Mouse (Mus musculus) heart, embryonic 12.5 days (tissue): ENCODE measurements around the gene Mal. TPM values are rescaled to one million over a fixed set of nuclear protein-coding genes. Genes with fewer than 3 reads are reported as not detected.

Experiments used
- ATAC-seq: fragments of 200-750 bp; cut with Nextera tagmentation; 2 replicates; pipeline ENCODE4 v1.8.0; 2017; ENCODE audit warnings: moderate TSS enrichment, moderate library complexity; ENCODE audit not compliant: insufficient number of reproducible peaks, low FRiP score
- H3K27ac ChIP-seq: fragments of 300-500 bp; sonication (generic); 2 replicates; pipeline ENCODE4 v1.5.1; 2016; ENCODE audit warnings: mild to moderate bottlenecking, moderate library complexity; ENCODE audit not compliant: poor library complexity, severe bottlenecking
- H3K27me3 ChIP-seq: fragments of 300-500 bp; sonication (generic); replicated peaks from 2 replicates; pipeline ENCODE4 v1.6.1; 2016; ENCODE audit warnings: mild to moderate bottlenecking, moderate library complexity
- H3K36me3 ChIP-seq: fragments of 300-500 bp; sonication (generic); 2 replicates; pipeline ENCODE4 v1.6.1; 2016; ENCODE audit warnings: mild to moderate bottlenecking, moderate library complexity
- H3K4me1 ChIP-seq: fragments of 300-500 bp; sonication (generic); replicated peaks from 2 replicates; pipeline ENCODE4 v1.6.1; 2016; ENCODE audit warnings: mild to moderate bottlenecking
- H3K4me2 ChIP-seq: fragments of 300-500 bp; sonication (generic); 2 replicates; pipeline ENCODE4 v1.6.1; 2016; ENCODE audit warnings: mild to moderate bottlenecking, moderate library complexity
- H3K4me3 ChIP-seq: fragments of 300-500 bp; sonication (generic); 2 replicates; pipeline ENCODE4 v1.5.1; 2016; ENCODE audit warnings: mild to moderate bottlenecking
- H3K9ac ChIP-seq: fragments of 300-500 bp; sonication (generic); 2 replicates; pipeline ENCODE4 v1.6.1; 2016; ENCODE audit warnings: mild to moderate bottlenecking, moderate library complexity
- H3K9me3 ChIP-seq: fragments of 300-500 bp; sonication (generic); replicated peaks from 2 replicates; pipeline ENCODE4 v1.6.1; 2016; ENCODE audit warnings: mild to moderate bottlenecking, moderate library complexity
- WGBS: fragments of 180-500 bp; shearing (Covaris S2); methylation state at CpG from one replicate; pipeline ENCODE4 v1.1.7; 2016; 5-methylcytosine and 5-hydroxymethylcytosine counted together
- polyA plus RNA-seq: library from polyadenylated mRNA; unstranded; fragments of >200 nt; fragmentation: Nextera tagmentation; extraction: Ambion mirVana; gene quantifications from 2 replicates; pipeline ENCODE4 v1.2.1, GENCODE M21; 2016

The Mal gene
- 1.1 and 1.5 TPM in 2 replicates for polyA plus RNA-seq

DNA sequence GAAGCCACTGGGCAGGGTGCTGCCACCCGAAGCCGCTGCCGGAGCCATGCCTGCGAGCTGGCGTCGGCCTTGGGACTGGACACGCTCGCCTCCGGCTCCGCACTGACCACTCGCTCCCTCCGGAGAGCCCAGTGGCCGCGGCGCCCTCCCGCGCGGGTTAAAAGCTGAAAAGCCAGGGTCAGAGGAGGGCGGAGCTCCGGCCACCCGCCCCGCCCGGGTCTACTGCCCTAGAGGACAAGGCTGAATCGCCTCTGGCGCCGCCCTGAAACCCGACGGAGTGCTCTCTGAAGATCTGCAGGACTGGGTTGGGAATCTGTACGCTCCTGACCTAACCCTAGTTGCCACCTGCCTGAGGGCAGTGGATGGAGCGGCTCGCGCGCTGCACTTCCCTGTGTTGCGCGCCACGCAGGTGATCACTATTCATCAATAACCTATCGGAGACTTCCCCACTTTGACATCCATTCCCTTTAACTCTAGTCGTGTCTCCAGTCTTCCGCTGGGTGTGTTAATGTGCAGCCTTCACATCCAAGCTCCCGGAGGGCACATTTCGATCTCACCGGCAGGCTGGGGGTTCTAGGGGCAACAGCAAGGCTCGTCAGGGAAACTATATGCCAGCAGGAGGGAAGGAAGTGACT, at the start of gene Mal:
Mal (minus strand) TSS at position 610 of the 635 bp plus-strand sequence.
- peak; percentile 18; the same call in 1 of the 2 replicates for ATAC-seq
- WGBS: 1% methylated on average over 43 of the region's 43 CpGs
- H3K4me2 ChIP-seq: peak within 1 kb of the TSS; percentile 96
- H3K36me3 ChIP-seq: no peaks in the 10 kb centered on the region
- peak within 1 kb of the TSS; percentile 68; the same call in 1 of the 2 replicates for H3K9ac ChIP-seq
- H3K4me1 ChIP-seq: peaks cover 13% of the 10 kb centered on the region
- H3K27me3 ChIP-seq: peaks cover 72% of the 10 kb centered on the region
- H3K9me3 ChIP-seq: no peaks in the 10 kb centered on the region
- H3K27ac ChIP-seq: no peak within 1 kb of the TSS
- peak within 1 kb of the TSS; percentile 57 for H3K4me3 ChIP-seq

GRCm38 (mm10) chr2:127705267-127705666, 48.8 kb upstream of the Mal start:
- H3K27me3 ChIP-seq: no peaks in the 10 kb centered on the region; the same call in 1 of the 2 replicates
- H3K4me3 ChIP-seq: no peak overlapping the region
- ATAC-seq: no peak
- H3K9ac ChIP-seq: no peak overlapping the region
- H3K9me3 ChIP-seq: no peaks in the 10 kb centered on the region
- no peak overlapping the region for H3K27ac ChIP-seq
- no peak overlapping the region for H3K4me2 ChIP-seq
- H3K36me3 ChIP-seq: no peaks in the 10 kb centered on the region
- peaks cover 4% of the 10 kb centered on the region; the same call in 1 of the 2 replicates for H3K4me1 ChIP-seq
- 87% methylated on average over 6 of the region's 6 CpGs for WGBS

DNA sequence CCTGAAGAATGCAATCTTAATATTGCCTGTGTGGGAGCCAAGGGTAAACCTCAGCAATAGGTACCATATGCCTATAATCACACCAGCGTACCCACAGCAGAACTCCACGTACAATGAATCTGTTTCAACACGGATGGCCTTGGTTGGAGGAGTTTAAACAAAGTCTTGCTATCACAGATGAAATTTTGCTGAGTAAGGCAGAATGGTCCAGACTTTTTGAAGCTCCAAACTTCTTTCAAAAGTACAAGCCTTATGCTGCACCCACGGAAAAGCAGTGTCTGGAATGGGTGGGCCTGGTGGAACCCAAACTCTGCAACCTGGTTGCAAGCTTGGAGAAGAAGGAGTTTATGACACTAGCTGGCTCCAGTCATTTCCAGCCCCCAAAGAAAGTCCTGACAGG, 32.7 kb upstream of the Mal start:
- no peak for ATAC-seq
- 83% methylated on average over 4 of the region's 4 CpGs for WGBS
- Histone ChIP-seq H3K9ac (no peak overlapping the region), H3K4me1 (no peaks in the 10 kb centered on the region), H3K9me3 (no peaks in the 10 kb centered on the region), H3K4me3 (no peak overlapping the region), H3K4me2 (no peak overlapping the region), H3K27me3 (peaks cover 5% of the 10 kb centered on the region), H3K36me3 (no peaks in the 10 kb centered on the region), H3K27ac (no peak overlapping the region)

GRCm38 (mm10) chr2:127683687-127684331, 27.3 kb upstream of the Mal start:
- peak; percentile 48; the same call in 1 of the 2 replicates for ATAC-seq
- WGBS: 35% methylated on average over 12 of the region's 12 CpGs
- Histone ChIP-seq H3K4me1 (no peaks in the 10 kb centered on the region), H3K27me3 (peaks cover 5% of the 10 kb centered on the region), H3K27ac (no peak overlapping the region), H3K9me3 (no peaks in the 10 kb centered on the region), H3K4me3 (no peak overlapping the region), H3K36me3 (no peaks in the 10 kb centered on the region), H3K9ac (no peak overlapping the region), H3K4me2 (no peak overlapping the region)

DNA sequence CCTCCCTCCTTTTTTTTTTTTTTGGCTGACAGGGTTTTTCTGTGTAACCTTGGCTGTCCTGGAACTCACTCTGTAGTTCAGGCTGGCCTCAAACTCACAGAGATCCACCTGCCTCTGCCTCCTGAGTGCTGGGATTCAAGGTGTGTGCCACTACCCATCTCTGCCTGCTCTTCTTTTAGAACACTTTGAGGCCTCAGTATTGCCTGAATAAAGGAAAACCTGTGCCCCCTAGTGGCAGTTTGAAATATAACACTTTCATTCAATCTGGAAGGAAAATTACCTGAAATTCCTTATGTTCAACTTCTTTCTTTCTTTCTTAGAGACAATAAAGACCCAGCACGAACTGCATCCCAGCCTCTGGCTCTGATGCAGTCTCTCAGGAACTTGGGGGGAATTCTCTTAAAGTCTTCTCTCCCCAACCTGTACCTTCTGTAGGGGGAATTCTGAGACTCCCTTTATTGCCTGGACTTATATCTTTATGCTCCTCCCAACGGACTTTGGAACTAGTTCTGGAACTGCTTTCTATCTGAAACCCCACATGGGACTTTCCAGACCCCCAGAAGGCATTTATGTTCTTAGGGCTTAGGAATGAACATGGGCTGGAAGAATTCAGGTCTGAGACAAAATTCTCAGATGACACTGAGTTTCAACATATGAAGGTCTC, 11.5 kb upstream of the Mal start:
- no peak overlapping the region for H3K9ac ChIP-seq
- no peak overlapping the region for H3K27ac ChIP-seq
- H3K36me3 ChIP-seq: no peaks in the 10 kb centered on the region
- no peak overlapping the region for H3K4me3 ChIP-seq
- H3K4me1 ChIP-seq: no peaks in the 10 kb centered on the region
- H3K4me2 ChIP-seq: no peak overlapping the region
- WGBS: 13% methylated on average over 2 of the region's 2 CpGs
- ATAC-seq: no peak
- peaks cover 8% of the 10 kb centered on the region; the same call in 1 of the 2 replicates for H3K27me3 ChIP-seq
- H3K9me3 ChIP-seq: no peaks in the 10 kb centered on the region

- no peak for ATAC-seq
Observed at GRCm38 (mm10) chr2:127667015-127667414, 10.5 kb upstream of the Mal start.

GRCm38 (mm10) chr2:127662708-127663107, 6.2 kb upstream of the Mal start:
- H3K4me1 ChIP-seq: no peaks in the 10 kb centered on the region
- no peak overlapping the region for H3K4me2 ChIP-seq
- 29% methylated on average over 2 of the region's 2 CpGs for WGBS
- H3K9me3 ChIP-seq: no peaks in the 10 kb centered on the region
- no peak for ATAC-seq
- H3K9ac ChIP-seq: no peak overlapping the region
- H3K27me3 ChIP-seq: peaks cover 11% of the 10 kb centered on the region
- H3K36me3 ChIP-seq: no peaks in the 10 kb centered on the region
- H3K27ac ChIP-seq: no peak overlapping the region
- H3K4me3 ChIP-seq: no peak overlapping the region

More at GRCm38 (mm10) chr2:127667015-127667414, 10.5 kb upstream of the Mal start:
- no peak overlapping the region for H3K9ac ChIP-seq
- H3K4me2 ChIP-seq: no peak overlapping the region
- H3K4me1 ChIP-seq: no peaks in the 10 kb centered on the region
- no peak overlapping the region for H3K27ac ChIP-seq
- no peak overlapping the region for H3K4me3 ChIP-seq
- H3K9me3 ChIP-seq: no peaks in the 10 kb centered on the region
- H3K27me3 ChIP-seq: peaks cover 8% of the 10 kb centered on the region; the same call in 1 of the 2 replicates
- H3K36me3 ChIP-seq: no peaks in the 10 kb centered on the region

- ATAC-seq: no peak
- WGBS: 11% methylated on average over 9 of the region's 9 CpGs
- peaks cover 73% of the 10 kb centered on the region for H3K27me3 ChIP-seq
- H3K27ac ChIP-seq: no peak overlapping the region
- peak overlapping the region; percentile 96 for H3K4me2 ChIP-seq
- peaks cover 13% of the 10 kb centered on the region for H3K4me1 ChIP-seq
- no peaks in the 10 kb centered on the region for H3K9me3 ChIP-seq
- peak overlapping the region; percentile 57 for H3K4me3 ChIP-seq
- H3K36me3 ChIP-seq: no peaks in the 10 kb centered on the region
- no peak overlapping the region for H3K9ac ChIP-seq
Observed at GRCm38 (mm10) chr2:127655419-127655818, 1.1 kb downstream of the Mal start.

GRCm38 (mm10) chr2:127654786-127655185, 1.7 kb downstream of the Mal start:
- no peak overlapping the region for H3K4me2 ChIP-seq
- H3K4me3 ChIP-seq: no peak overlapping the region
- no peak overlapping the region for H3K9ac ChIP-seq
- no peak overlapping the region for H3K27ac ChIP-seq
- no peaks in the 10 kb centered on the region for H3K9me3 ChIP-seq
- H3K36me3 ChIP-seq: no peaks in the 10 kb centered on the region
- peaks cover 13% of the 10 kb centered on the region for H3K4me1 ChIP-seq
- H3K27me3 ChIP-seq: peaks cover 76% of the 10 kb centered on the region
- no peak for ATAC-seq
- 62% methylated on average over 3 of the region's 3 CpGs for WGBS

- Histone ChIP-seq H3K9me3 (no peaks in the 10 kb centered on the region), H3K4me3 (no peak overlapping the region), H3K9ac (no peak overlapping the region), H3K36me3 (no peaks in the 10 kb centered on the region), H3K4me1 (peaks cover 13% of the 10 kb centered on the region), H3K27ac (no peak overlapping the region), H3K4me2 (no peak overlapping the region), H3K27me3 (peaks cover 77% of the 10 kb centered on the region)
- ATAC-seq: no peak
- WGBS: 73% methylated on average over 2 of the region's 2 CpGs
Observed at GRCm38 (mm10) chr2:127652805-127653204, 3.7 kb downstream of the Mal start.

GRCm38 (mm10) chr2:127652335-127652734, 4.2 kb downstream of the Mal start:
- H3K27ac ChIP-seq: no peak overlapping the region
- peaks cover 72% of the 10 kb centered on the region for H3K27me3 ChIP-seq

More at GRCm38 (mm10) chr2:127652335-127652734, 4.2 kb downstream of the Mal start:
- Histone ChIP-seq H3K4me1 (peaks cover 13% of the 10 kb centered on the region), H3K4me2 (no peak overlapping the region), H3K9ac (no peak overlapping the region), H3K9me3 (no peaks in the 10 kb centered on the region), H3K4me3 (no peak overlapping the region), H3K36me3 (no peaks in the 10 kb centered on the region)
- no peak for ATAC-seq
